Mouse (Mus musculus): ENCODE data around the gene AC129217.1. TPM values are rescaled to one million over a fixed set of nuclear protein-coding genes. Genes with fewer than 3 reads are reported as not detected.

Gene AC129217.1
- not detected for polyA plus RNA-seq (2014; fragmentation: Illumina TruSeq; extraction: RNeasy Lipid Tissue Mini Kit (QIAGEN cat#74804); ENCODE audit: low read depth, low replicate concordance)

GRCm38 (mm10) chr19:8829660-8830059 lies at the start of gene AC129217.1:
Gene AC129217.1, plus strand, starts transcription at chr19:8829773.

DNA sequence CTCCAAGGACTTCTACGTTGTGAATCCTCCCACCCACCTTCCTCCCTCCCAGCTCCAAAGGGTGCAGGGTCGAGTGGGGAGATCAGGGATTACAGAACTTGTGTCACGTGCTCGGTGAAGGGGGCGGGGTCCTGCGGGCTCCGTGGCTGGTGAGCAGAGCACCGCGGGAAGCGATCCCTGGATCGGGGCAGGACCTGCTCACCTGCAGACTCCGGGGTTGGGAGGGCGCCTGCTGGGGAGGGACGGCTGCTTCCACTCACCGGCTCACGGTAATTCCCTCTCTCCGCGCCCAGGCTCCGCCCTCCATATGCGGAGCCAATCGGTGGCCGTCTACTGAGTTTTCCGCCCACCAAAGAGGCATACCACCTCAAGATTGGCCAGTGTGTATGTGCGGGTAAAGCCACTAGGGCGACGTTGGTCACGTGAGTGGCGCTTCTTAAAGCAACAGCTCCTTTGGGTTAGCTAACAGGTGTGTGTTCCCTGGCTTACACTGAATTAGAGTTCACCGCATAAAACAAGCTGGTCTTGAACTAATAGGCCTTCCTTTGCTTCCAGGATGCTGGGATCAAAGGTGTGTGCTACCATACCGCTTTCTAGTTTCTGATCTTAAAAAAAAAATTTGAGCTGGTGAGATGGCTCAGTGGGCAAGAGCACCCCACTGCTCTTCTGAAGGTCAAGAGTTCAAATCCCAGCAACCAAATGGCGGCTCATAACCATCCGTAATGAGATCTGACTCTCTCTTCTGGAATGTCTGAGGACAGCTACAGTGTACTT lies 43.4 kb upstream of the AC129217.1 start, which contains the start of gene Taf6l:
Taf6l (minus strand) TSS at position 410 of the 774 bp plus-strand sequence.

GRCm38 (mm10) chr19:8798264-8798946 lies 31.2 kb upstream of the AC129217.1 start, which contains the start of gene Polr2g:
Gene Polr2g, minus strand, starts transcription at chr19:8798577.

GRCm38 (mm10) chr19:8802130-8802821 lies 27.3 kb upstream of the AC129217.1 start, which contains the start of gene Zbtb3:
Gene Zbtb3, plus strand, starts transcription at chr19:8802555.

DNA sequence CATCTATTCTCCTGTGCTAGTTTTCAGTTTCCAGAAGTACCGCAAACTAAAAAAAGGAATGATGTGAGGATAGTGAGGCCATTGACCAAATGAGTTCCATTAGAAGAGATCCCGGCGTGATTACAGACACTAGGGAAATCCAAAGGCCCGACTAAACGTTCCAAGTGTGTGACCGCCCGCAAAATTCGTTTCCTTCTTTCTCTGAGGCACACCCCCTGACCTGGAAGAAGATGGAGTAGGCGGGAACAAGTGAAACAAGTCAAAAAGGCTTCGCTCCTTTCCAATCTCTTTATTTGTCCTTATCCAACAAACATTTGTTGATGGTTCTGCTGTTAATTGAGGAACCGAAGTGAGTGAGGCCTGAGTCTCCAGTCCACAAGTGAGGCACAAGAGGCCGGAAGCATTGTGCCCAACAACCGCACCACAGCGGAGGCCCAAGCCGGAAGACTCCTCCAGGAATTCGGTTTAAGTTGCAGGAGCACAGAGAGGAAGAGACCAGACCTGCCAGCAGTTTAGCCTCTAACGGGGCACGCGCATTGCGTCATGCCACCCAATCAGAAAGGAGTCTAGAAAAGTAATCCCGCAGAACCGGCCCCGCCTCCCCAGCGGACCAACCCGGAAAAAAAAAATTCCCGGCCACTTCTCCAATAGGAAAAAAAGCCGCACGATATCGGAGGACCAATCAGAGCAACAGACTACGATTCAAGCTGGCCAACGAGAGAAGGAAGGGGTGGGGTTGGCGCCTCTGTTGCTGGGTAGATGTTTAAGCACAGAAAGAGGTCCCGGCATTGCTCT lies 10.6 kb upstream of the AC129217.1 start, which contains the start of gene Ttc9c:
Ttc9c (minus strand) TSS at position 533 of the 795 bp plus-strand sequence.

DNA sequence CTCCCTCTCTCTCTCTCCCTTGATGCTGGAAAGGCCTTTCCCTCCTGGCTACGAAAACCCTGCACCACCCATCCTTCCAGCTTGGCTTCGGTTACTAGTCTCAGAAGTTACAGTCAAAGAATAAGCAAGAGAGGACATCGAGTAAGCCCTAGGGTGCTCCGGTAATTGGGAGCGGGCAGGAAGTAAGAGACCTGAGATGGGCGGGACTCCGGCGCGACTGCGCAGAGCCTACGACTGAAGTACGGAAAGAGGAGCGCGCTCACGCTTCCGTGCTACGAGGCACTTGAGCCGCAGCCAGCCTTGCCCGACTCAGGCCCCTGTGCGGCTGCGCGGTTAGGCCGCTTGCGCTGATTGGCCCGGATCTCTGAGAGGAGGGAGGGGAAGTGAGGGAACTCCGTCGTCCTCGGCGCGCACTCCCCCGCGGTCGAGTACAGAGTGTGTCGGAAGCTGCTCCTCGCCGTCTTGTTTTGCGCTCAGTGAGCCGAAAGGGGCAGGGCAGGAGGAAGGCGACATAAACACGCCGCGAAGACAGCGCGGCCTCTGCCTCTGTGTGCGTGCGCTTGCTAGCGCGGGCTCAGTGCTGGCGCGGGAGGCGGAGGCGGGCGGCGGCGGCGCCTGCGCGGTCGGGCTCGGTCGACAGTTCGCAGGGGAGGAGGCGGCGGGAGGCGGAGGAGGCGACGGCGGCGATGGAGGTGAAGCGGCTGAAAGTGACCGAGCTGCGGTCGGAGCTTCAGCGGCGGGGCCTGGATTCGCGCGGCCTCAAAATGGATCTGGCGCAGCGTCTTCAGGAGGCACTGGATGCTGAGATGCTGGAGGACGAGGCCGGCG lies 9.8 kb upstream of the AC129217.1 start, which contains the start of gene Hnrnpul2:
Hnrnpul2 (plus strand) TSS at position 415 of the 828 bp plus-strand sequence.

GRCm38 (mm10) chr19:8837251-8837791 lies 7.7 kb downstream of the AC129217.1 start, which contains the start of gene Bscl2:
Gene Bscl2, plus strand, starts transcription at chr19:8837467.

GRCm38 (mm10) chr19:8839103-8839907 lies 9.7 kb downstream of the AC129217.1 start, which contains the start of gene Gng3:
Gene Gng3, minus strand, starts transcription at chr19:8839194.

DNA sequence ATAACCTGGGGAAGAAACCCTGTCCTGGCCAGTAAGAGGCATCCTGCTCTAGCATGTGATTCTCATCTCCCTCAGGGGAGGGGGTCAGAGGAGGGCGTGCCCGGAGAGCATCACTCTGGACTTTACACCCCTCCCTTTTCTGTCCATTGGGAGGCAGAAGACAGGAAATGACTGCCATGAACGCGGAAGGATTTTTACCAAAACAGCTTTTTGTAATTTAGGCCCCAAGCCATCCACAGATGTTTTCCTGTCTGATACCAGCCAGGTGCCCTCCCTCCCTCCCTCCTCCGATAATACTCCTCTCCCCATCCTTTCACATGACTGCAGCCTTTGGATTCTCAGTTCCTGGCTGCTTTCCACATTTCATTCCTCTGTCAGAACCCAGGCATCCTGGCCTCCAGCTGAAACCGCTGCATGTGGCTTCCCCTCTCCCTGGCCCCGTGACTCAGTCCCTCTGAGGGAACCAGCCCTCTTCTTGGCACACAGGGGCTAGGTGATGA lies 20.9 kb downstream of the AC129217.1 start, which contains the start of gene Lrrn4cl:
Lrrn4cl (plus strand) TSS at position 367 of the 500 bp plus-strand sequence.

DNA sequence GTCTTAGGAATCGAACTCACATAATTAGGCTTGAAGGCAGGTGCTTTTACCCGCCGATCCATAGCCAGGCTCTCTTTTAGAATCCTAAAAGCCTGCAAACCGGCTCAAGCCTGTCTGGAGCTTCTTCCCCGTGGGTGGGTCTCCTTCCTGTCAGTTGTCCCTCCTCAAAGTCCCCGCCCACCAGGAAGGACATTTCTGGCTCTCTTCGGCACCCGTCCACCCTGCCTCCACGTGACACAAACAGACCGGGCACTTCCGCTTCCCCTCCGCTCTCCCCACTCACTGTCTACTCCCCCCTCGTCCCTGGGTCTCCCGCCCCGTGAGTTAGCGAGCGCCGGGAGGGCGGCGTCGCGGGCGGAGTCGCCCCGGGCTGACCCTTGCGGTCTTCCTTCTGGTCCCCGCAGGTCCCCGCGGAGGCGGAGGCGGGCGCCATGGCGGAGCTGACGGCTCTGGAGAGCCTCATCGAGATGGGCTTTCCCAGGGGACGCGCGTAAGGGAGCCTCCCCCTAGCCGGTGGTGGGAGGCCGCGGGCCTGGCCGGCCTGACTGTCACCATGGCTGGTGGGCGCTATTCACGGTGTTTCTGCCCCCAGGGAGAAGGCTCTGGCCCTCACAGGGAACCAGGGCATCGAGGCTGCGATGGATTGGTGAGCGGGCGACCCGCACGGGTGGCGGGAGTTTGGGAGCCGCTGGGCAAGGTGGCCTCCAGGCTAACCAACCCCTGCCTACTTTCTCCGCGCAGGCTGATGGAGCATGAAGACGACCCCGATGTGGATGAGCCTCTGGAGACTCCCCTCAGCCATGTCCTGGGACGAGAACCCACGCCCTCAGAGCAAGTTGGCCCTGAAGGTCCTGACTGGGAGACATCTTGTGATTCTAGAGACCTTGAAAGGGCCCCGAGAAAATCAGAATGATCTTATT lies 42.0 kb downstream of the AC129217.1 start, which contains the start of gene Ubxn1:
Ubxn1 (plus strand) TSS at position 230 of the 920 bp plus-strand sequence.

DNA sequence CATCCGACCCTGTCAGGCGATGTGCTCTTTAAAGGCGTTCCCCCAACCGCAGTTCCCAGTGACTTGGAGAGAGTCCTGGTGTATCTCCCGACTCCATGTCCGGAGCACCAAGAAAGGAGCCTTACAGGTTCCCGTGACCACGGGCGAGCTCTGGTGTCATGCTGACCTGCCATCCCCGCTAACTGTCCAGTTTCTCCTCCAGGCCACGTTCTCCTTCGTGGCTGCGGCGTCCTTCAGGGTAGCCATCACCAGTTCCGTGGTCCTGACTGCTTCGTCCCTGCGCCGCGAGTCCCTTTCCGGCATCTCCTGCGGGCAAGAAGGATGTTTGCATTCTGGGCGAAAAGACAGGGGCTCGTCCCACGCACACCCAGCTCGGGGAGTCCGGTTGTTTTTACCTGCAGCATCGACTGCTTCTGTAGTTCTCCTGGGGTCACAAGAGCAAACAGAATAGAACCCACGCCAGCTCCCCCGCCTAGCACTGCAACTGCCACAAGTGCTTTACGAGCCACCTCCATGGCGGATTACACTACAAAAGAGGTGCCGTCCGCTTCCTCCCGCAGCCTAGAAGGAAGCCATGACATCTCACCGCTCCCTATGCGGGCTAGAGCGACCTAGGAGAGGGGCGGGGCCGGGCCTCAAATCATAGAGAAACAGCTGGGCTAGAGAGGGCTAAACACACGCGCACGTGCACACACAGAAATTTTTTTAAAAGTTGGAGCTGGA lies 50.9 kb downstream of the AC129217.1 start, which contains the start of gene Uqcc3:
Uqcc3 (minus strand) TSS at position 613 of the 723 bp plus-strand sequence.

GRCm38 (mm10) chr19:8883616-8884015 lies 54.0 kb downstream of the AC129217.1 start, which contains the start of the genes Lbhd1 and Gm49403:
Gene Lbhd1, plus strand, starts transcription at chr19:8883732.
Gene Gm49403, plus strand, starts transcription at chr19:8883930.

GRCm38 (mm10) chr19:8888511-8889385 lies 59.2 kb downstream of the AC129217.1 start, which contains the start of the genes 1810009A15Rik and Gm49416:
Gene 1810009A15Rik, plus strand, starts transcription at chr19:8888853.
Gene Gm49416, plus strand, starts transcription at chr19:8888926.

